Mouse (Mus musculus) forebrain, embryonic 14.5 days (tissue): ENCODE measurements around the gene Cabp1. TPM values are rescaled to one million over a fixed set of nuclear protein-coding genes. Genes with fewer than 3 reads are reported as not detected.
"Not testable (repeated sequence)": the region's sequence is repeated elsewhere in the genome, so short reads cannot be mapped to it uniquely, and the experiment has no call there.

Experiments used
- ATAC-seq: fragments of 200-750 bp; cut with Nextera tagmentation; 2 replicates; pipeline ENCODE4 v1.8.0; 2017; ENCODE audit warnings: mild to moderate bottlenecking, moderate library complexity
- DNase-seq: peaks from one replicate; pipeline ENCODE4 v3.0.0-alpha.2; 2015; ENCODE audit warnings: low spot score
- H3K27ac ChIP-seq: fragments of 300-500 bp; sonication (generic); 2 replicates; pipeline ENCODE4 v1.5.1; 2014; ENCODE audit warnings: low read depth, mild to moderate bottlenecking, control low read depth, low read length, moderate library complexity
- H3K27me3 ChIP-seq: fragments of 300-500 bp; sonication (generic); replicated peaks from 2 replicates; pipeline ENCODE4 v1.6.1; 2014; ENCODE audit warnings: low read length, control low read depth, mixed read lengths; ENCODE audit not compliant: control insufficient read depth, insufficient read depth
- H3K36me3 ChIP-seq: fragments of 300-500 bp; sonication (generic); 2 replicates; pipeline ENCODE4 v1.6.1; 2014; ENCODE audit warnings: low read length, control low read depth; ENCODE audit not compliant: control insufficient read depth, insufficient read depth
- H3K4me1 ChIP-seq: fragments of 300-500 bp; sonication (generic); 2 replicates; pipeline ENCODE4 v1.6.1; 2014; ENCODE audit warnings: antibody characterized with exemption, low read length, control low read depth; ENCODE audit not compliant: control insufficient read depth, insufficient read depth
- H3K4me2 ChIP-seq: fragments of 300-500 bp; sonication (generic); 2 replicates; pipeline ENCODE4 v1.6.1; 2014; ENCODE audit warnings: mild to moderate bottlenecking, control low read depth, low read length
- H3K4me3 ChIP-seq: fragments of 300-500 bp; sonication (generic); 2 replicates; pipeline ENCODE4 v1.5.1; 2014; ENCODE audit warnings: low read depth, low read length, control low read depth
- H3K9ac ChIP-seq: fragments of 300-500 bp; sonication (generic); 2 replicates; pipeline ENCODE4 v1.6.1; 2014; ENCODE audit warnings: mild to moderate bottlenecking, low read length, control low read depth, moderate library complexity
- H3K9me3 ChIP-seq: fragments of 300-500 bp; sonication (generic); replicated peaks from 2 replicates; pipeline ENCODE4 v1.6.1; 2016; ENCODE audit warnings: low read length, control low read depth, mixed read lengths; ENCODE audit not compliant: control insufficient read depth
- WGBS: fragments of 180-500 bp; shearing (Covaris S2); extraction: QIAGEN DNeasy Blood & Tissue Kit; methylation state at CpG from one replicate; pipeline ENCODE4 v1.1.7; 2014; 5-methylcytosine and 5-hydroxymethylcytosine counted together
- polyA plus RNA-seq: library from polyadenylated mRNA; unstranded; fragments of >200 nt; fragmentation: Nextera tagmentation; extraction: Ambion mirVana; gene quantifications from 2 replicates; pipeline ENCODE4 v1.2.1, GENCODE M21; 2014

The Cabp1 gene
- polyA plus RNA-seq, 1 experiment from 2014 or later, result 10.1 TPM

GRCm38 (mm10) chr5:115168641-115169415 lies 25.4 kb downstream of the Cabp1 start:
- Histone ChIP-seq H3K4me3 (no peak overlapping the region), H3K36me3 (no peaks in the 10 kb centered on the region), H3K4me1 (no peaks in the 10 kb centered on the region), H3K27ac (no peak overlapping the region), H3K9me3 (no peaks in the 10 kb centered on the region), H3K4me2 (no peak overlapping the region), H3K9ac (no peak overlapping the region), H3K27me3 (no peaks in the 10 kb centered on the region)
- WGBS, result 46% methylated on average over 27 of the region's 27 CpGs
- DNase-seq, result no peak
- ATAC-seq, result no peak

GRCm38 (mm10) chr5:115167396-115167795 lies 26.8 kb downstream of the Cabp1 start:
- 87% methylated on average over 6 of the region's 6 CpGs for WGBS

GRCm38 (mm10) chr5:115166815-115167194 lies 27.4 kb downstream of the Cabp1 start:
- no peaks in the 10 kb centered on the region for H3K4me1 ChIP-seq
- no peak overlapping the region for H3K4me2 ChIP-seq
- no peaks in the 10 kb centered on the region for H3K36me3 ChIP-seq
- no peak for DNase-seq
- no peaks in the 10 kb centered on the region for H3K9me3 ChIP-seq
- H3K9ac ChIP-seq, result no peak overlapping the region
- ATAC-seq, result no peak
- no peaks in the 10 kb centered on the region for H3K27me3 ChIP-seq
- H3K4me3 ChIP-seq, result no peak overlapping the region
- no peak overlapping the region for H3K27ac ChIP-seq
- WGBS, result 83% methylated on average over 7 of the region's 7 CpGs

More at GRCm38 (mm10) chr5:115167396-115167795, 26.8 kb downstream of the Cabp1 start:
- H3K9me3 ChIP-seq, result no peaks in the 10 kb centered on the region
- ATAC-seq, result no peak
- H3K4me3 ChIP-seq, result no peak overlapping the region
- DNase-seq, result no peak
- H3K4me2 ChIP-seq, result no peak overlapping the region
- H3K36me3 ChIP-seq, result no peaks in the 10 kb centered on the region
- no peak overlapping the region for H3K27ac ChIP-seq
- H3K27me3 ChIP-seq, result no peaks in the 10 kb centered on the region
- H3K4me1 ChIP-seq, result no peaks in the 10 kb centered on the region
- no peak overlapping the region for H3K9ac ChIP-seq

GRCm38 (mm10) chr5:115165895-115166814 lies 28.0 kb downstream of the Cabp1 start:
- no peaks in the 10 kb centered on the region for H3K4me1 ChIP-seq
- no peaks in the 10 kb centered on the region for H3K9me3 ChIP-seq
- 54% methylated on average over 11 of the region's 11 CpGs for WGBS
- H3K27me3 ChIP-seq, result no peaks in the 10 kb centered on the region
- H3K36me3 ChIP-seq, result no peaks in the 10 kb centered on the region
- no peak for ATAC-seq
- H3K27ac ChIP-seq, result no peak overlapping the region
- no peak overlapping the region for H3K4me2 ChIP-seq
- H3K4me3 ChIP-seq, result no peak overlapping the region
- H3K9ac ChIP-seq, result no peak overlapping the region
- DNase-seq, result no peak

- H3K9me3 ChIP-seq, result no peaks in the 10 kb centered on the region
- no peak for ATAC-seq
- WGBS, result 60% methylated on average over 9 of the region's 9 CpGs
Observed at GRCm38 (mm10) chr5:115165351-115165750, 28.8 kb downstream of the Cabp1 start.

GRCm38 (mm10) chr5:115164446-115164845 lies 29.7 kb downstream of the Cabp1 start:
- not testable (repeated sequence) for ATAC-seq, DNase-seq

More at GRCm38 (mm10) chr5:115165351-115165750, 28.8 kb downstream of the Cabp1 start:
- Histone ChIP-seq H3K4me2 (no peak overlapping the region), H3K4me1 (no peaks in the 10 kb centered on the region), H3K4me3 (no peak overlapping the region), H3K27ac (no peak overlapping the region), H3K36me3 (no peaks in the 10 kb centered on the region), H3K9ac (no peak overlapping the region), H3K27me3 (no peaks in the 10 kb centered on the region)
- DNase-seq, result no peak

GRCm38 (mm10) chr5:115163563-115163962 lies 30.6 kb downstream of the Cabp1 start:
- DNase-seq, result no peak
- Histone ChIP-seq H3K9me3 (no peaks in the 10 kb centered on the region), H3K4me3 (no peak overlapping the region), H3K4me1 (peaks cover 5% of the 10 kb centered on the region; the same call in 1 of the 2 replicates), H3K36me3 (no peaks in the 10 kb centered on the region), H3K27me3 (no peaks in the 10 kb centered on the region), H3K27ac (no peak overlapping the region), H3K9ac (no peak overlapping the region), H3K4me2 (no peak overlapping the region)
- WGBS, result 42% methylated on average over 8 of the region's 8 CpGs
- ATAC-seq, result no peak

More at GRCm38 (mm10) chr5:115164446-115164845, 29.7 kb downstream of the Cabp1 start:
- not testable (repeated sequence) for H3K27ac ChIP-seq, H3K4me1 ChIP-seq, H3K36me3 ChIP-seq, H3K9ac ChIP-seq, H3K9me3 ChIP-seq, H3K27me3 ChIP-seq, H3K4me2 ChIP-seq, H3K4me3 ChIP-seq
- 80% methylated on average over 4 of the region's 4 CpGs for WGBS

GRCm38 (mm10) chr5:115161940-115162279 lies 32.3 kb downstream of the Cabp1 start:
- not testable (repeated sequence) for H3K4me1 ChIP-seq, H3K36me3 ChIP-seq, H3K4me2 ChIP-seq, ATAC-seq, H3K27ac ChIP-seq, H3K9ac ChIP-seq, H3K9me3 ChIP-seq, H3K27me3 ChIP-seq, DNase-seq, H3K4me3 ChIP-seq
- WGBS, result 80% methylated on average over 1 of the region's 1 CpGs
